Mouse (Mus musculus) R1 (cell line): ENCODE measurements around the gene Echs1.
"Not testable (repeated sequence)": the region's sequence is repeated elsewhere in the genome, so short reads cannot be mapped to it uniquely, and the experiment has no call there.

Experiments
- DNase-seq: peaks from one replicate; pipeline ENCODE4 v3.0.0-alpha.2; 2018; ENCODE audit warnings: low read depth, low spot score

Gene Echs1

DNA sequence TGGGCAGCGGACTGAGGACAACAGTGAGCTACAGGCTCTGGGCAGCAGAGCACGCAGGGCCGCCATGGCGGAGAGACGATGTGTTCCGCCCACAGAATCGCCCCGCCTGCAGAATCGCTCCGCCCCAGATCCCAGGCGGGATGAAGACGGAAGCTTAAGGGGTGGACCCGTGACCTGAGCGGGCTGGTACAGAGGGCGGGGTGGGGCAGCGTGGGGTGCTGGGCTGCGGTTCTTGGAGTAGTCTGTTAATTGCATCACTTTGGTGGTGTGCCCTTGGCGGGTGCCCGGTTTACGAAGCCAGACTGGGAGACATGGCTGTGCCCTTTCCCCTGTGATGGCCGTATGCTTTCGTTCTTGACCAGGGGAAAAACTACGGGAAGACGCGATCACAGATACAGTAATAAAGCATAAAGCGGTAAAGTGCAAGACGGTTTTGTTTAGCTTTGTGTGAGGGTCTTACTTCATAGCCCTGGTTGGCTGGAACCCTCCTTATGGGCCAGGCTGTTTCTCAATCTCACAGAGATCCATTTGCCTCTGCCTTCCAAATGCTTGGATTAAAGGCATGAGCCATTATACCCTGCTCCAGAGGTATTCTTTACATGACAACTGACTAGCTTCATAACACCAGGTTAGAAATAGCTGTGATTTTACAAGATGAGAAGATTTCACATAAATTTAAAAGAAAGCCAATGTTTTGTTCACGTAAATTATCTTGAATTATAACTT, at the start of gene Echs1:
Echs1 (minus strand) TSS at position 148 of the 726 bp plus-strand sequence.
- peak; percentile 91 for DNase-seq

DNA sequence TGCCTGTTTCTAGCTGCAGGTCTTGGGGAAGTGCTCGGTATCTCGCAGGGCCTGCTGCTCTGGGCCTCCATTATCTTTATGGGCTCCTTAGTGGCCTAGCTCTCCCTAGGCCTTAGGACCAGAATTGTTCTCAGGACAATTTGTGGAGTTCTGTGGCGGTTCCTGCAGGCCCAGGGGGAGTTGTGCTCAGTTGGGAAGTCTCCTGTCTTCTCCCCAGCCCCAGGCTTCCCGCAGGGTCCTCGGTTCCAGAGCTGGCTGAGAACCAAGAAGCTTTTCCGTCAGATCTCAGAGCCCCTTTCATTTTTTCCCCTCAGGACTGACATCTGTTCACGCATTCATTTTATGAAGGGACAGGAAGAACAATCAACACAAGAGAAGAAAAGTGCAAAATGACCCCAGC, 48.4 kb upstream of the Echs1 start, which contains the start of gene Olfr522:
Olfr522 (minus strand) TSS at position 101 of the 400 bp plus-strand sequence.
- DNase-seq, result no peak

DNA sequence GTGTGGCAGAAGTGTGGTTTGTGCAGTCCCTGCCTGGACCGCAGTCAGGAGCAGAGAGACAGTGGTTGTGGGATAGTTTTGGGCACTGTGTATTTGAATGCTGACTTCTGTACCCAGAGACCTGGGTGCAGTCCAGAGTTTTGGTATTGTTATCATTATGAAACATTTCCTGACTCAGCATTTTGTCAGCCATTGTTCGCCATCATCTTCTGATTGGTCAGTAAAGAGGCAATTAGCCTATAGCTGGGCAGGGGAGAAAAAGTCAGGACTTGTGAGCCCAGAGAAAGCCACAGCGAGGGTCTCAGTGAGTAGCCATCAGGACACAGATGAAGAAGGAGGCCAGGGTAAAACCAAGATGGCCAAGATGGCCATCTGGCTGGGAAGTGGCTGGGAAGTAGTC, 44.1 kb upstream of the Echs1 start:
- no peak for DNase-seq

DNA sequence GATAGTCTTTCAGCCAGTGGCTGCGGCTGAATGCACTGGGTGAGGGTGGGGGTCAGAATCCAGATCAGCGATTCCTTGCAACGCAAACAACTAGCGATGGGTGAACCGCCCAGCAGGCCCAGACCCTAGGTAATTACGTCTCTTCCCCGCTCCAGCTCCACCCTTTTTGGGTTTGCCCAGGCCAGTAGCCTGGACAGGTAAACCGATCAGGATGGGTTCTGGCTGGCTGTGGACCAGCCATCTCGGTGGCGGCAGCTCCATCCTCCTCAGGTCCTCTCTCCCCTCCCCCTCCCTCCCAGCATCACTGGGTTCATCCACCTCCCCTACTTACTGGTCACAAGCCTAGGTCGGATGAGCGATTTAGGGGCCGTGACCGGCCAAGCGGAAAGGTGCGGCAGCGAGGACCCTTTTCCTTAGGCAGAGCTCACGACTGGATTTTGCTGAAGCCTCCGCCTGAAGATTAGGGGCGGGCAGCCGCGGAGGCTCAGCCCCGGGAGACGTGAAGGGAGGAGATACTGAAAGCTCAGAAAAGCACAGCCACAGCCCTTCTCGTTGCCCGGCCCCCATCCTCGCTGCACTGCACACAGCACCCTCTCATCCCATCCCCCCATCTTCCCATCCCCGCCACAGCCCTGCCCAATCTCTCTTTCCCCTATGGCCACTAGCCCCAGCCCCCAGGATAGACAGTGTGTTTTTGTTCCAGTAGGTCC, 38.1 kb upstream of the Echs1 start, which contains the start of gene Sprn:
Sprn (minus strand) TSS at position 660 of the 710 bp plus-strand sequence.
- no peak for DNase-seq

DNA sequence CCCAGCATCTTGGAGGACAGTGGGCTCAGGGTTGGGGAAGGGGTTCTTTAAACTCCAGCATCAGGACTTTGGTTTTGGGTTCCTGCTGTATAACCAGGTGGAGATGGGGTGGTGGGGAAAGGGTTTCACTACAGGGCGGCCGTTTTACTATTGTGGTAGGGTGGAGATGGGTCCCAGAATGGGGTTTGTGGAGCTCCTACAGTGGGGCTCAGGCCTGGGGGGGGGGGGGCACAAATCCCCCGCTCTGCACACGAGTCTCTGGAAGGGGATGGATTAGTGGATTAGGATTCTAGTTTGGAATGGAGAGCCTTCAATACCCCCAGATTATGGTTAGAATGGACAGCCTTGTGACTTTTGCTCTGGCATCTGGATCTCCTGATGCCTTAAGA, 37.5 kb upstream of the Echs1 start:
- no peak for DNase-seq

DNA sequence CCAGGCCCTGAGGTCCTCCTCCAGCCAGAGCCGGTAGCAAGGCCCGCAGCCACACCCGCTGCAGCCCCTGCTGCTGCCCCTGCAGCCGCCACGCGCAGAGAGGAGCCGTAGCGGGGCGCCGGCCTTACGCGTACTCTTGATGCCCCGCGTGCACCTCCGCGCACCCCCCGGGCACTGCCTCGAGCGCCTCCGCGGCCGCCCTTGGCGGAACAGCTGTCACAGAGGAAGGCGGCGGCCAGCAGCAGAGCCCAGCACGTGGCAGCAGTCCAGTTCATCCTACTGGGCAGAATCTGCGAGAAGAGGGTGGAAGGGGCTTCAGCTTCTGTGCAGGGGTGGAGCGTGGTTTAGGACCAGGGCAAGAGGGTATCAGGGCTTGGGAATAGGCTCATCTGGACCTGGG, 37.1 kb upstream of the Echs1 start:
- DNase-seq, result peak; percentile 29

DNA sequence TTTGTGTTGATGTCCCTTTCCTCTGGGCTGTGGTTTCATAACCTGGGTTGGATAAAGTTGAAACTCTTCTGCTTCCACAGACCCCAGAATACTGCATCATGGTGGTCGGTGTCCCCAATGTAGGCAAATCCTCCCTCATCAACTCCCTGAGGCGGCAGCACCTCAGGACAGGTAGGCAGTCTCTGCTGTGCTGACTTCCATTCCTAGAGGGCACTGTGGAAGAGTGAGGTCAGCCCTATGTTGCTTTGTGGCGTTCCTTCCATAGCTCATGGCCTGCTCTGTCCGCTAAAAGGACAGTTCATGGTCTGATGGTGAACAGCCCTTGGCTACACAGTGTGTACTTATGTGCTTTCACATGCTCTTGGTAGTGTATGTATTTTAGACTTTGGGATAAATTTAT, 28.3 kb upstream of the Echs1 start:
- no peak for DNase-seq

DNA sequence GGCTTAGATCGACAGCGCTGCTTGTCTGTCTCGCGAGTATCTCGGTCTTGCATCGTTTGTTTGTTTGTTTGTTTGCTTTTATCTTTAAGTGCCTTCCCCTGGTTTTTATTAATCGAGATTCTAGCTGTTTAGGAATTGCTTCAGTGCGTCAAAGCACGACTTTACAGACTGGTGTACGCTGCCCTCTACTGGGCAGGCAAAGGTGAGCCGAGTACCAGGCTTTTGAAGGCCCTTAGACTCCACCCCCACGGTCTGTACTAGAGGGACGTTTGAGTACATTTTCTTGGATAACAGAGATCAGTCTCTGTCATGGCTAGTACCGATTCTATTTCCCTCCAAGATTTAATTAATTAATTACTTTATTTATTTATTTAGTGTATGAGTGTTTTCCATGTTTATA, 25.1 kb upstream of the Echs1 start:
- peak; percentile 77 for DNase-seq

DNA sequence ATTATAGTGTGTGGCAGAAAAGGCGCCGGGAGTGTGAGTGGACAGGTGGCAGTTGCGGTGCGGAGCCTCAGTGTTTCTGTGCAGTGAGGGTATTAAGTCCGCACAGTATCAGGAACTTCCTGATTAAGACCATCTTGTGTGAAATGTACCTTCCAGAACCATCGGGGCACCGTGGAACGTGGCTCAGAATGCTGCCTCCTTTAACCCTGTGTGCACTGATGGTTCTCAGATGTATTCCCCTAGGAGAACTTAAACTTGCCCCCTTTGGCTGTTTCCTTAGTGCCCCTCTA, 21.7 kb upstream of the Echs1 start:
- DNase-seq, result no peak

DNA sequence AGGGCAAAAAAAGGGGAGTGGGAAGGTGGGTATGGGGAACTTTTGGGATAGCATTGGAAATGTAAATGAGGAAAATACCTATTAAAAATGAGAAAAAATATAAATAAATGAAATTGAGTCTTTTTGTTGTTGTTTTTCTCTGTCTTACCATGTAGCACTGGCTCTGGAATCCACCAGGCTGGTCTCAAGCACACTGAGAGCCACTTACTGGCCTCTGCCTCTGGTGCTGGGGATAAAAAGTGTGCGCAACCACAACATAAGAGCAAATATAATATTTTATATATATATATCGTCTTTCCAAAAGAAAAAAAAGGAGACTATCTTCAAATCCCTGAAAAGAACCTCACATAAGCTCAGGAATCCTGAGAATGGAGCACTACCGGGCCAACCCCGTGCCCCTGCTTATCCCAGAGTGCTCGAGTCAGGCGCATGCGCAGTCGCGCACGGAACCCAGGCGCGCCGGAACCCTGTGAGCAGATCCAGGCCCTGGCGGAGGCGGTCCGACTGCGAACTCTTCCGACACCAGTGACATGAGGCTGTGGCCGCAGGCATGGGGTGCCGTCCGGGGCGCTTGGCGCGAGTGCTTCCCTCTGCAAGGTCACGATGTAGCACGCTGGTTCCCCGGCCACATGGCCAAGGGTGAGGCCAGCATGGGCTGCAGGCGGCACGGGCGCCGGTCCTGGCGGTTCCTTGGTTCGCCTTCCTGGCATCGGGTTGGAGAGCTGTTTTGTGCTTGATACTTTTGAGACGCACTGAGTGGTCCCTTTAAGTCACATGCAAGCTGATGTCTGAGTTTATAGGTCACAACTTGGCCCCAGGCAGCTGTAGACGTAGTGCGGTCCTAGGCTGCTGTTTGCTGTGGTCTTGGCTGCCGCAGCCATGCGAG, 21.1 kb upstream of the Echs1 start, which contains the start of gene Mtg1:
Mtg1 (plus strand) TSS at position 430 of the 886 bp plus-strand sequence.
- peak; percentile 96 for DNase-seq

DNA sequence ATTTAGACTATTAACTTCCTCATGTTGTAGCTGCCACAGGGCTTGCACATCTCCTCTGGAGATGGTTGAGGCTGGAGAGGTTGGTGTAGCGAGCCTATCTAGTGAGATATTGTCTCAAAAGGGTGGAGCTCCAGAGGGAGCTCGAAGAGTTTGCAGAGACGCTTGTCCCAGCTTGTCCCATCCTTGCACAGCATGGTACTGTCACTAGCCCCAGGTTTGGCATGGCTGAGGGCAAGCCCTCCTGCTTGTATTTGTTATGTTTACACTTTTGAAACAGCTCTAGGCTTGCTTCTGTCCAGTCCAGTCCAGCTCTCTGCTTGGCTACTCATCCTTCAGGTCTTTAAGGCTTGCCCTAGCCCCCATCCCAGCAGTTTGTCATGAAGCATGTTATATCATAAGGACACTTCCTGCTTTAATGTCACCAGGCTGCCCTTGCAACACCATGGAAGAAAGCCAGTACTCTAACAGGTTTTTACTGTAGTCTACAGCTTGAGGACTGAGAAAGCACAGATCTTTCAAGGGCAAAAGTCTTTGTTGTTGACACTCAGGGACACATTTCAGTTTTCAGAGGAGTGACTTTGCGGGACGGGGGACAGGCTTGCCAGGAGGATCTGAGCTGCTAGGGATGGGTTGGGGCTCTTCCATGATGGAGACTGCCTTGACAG, 19.0 kb upstream of the Echs1 start:
- DNase-seq, result no peak

DNA sequence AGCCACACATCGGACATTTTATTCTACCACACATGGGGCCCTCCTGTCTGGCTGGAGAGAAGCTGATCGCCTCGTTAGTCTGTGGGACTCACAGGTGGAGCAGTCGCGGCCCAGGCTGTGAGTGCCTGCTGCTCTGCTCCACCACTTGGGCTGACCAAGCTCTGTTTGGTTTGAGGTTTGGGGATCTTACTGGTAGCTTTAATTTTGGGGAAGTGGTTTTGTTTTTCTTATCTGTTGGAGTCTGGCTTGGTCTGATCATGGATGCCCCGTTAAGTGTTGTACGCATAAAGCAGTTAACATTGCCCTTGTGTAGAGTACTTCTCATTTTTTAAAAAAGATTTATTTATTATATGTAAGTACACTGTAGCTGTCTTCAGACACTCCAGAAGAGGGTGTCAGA, 17.8 kb upstream of the Echs1 start:
- not testable (repeated sequence) for DNase-seq

DNA sequence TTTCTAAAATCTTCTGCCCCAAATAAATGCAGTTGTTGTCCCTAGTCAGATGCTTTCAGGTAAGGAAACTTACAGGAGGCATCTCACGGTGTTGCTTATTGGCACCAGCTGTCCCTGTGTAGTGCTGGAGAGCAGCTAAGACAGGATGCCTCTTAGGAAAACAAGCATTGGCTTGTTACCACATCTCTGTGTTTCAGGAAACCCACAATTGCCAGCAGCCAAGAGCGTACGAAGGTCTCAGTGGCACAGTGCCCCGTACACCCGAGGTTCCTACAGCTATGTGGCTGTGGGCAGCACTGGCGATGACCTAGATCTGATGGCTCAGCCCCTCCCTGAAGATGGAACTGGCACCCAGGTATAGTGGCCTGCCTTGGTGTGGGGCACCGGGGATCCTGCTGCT, 15.9 kb upstream of the Echs1 start:
- not testable (repeated sequence) for DNase-seq

DNA sequence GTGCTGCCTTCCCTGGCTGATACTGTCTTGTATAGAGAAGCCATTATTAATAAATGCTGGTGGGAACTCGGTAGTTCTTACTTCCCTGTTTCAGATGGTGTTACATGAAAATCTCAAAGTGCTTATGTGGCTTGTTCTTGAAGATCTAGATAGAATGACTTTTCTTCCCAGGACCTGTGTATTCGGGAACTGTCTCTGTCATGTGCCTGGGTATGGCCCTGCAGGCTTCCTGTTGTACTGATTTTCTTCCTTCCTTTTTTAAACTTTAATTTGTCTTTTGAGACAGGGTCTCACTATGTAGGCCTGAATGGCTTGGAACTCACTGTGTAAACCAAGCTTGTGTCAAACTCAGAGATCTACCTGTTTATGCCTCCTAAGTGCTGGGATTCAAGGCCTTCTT, 11.6 kb upstream of the Echs1 start:
- no peak for DNase-seq

DNA sequence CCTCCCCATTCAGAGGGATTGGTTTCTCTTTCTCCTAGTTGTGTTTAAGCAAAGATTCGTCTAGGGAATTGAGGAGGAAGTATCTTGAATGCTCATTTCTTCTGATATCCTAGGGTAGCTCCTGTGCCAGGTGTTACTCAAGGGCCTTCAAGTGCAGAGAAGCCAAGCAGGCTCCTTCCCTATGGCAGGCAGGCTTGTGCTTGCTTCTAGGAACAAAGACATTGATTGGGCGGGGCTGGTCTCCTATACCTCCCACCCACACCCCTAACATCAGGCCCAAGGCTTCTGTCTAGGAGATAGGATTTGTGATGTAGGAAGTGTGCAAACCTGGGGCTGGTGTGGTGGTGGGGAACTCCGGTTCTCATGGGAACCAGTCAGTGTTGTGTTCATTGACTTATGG, 10.7 kb upstream of the Echs1 start:
- peak; percentile 20 for DNase-seq

DNA sequence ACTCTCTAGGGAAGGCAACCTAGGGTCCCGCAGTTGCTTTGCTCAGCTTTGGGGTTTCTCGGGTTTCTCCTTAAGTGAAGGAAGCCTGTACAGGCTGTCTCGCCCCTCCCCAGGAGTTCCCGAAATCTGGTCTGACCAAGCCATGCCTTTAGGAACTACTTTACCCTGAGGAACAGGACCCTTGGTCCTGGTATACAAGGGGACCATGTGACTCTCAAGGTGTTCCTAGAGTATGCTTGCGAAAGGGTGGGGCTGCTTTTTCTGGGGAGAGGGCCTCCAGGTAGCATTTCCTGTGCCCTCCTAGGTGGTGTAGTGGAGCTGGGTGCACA, 9.7 kb upstream of the Echs1 start:
- no peak for DNase-seq

DNA sequence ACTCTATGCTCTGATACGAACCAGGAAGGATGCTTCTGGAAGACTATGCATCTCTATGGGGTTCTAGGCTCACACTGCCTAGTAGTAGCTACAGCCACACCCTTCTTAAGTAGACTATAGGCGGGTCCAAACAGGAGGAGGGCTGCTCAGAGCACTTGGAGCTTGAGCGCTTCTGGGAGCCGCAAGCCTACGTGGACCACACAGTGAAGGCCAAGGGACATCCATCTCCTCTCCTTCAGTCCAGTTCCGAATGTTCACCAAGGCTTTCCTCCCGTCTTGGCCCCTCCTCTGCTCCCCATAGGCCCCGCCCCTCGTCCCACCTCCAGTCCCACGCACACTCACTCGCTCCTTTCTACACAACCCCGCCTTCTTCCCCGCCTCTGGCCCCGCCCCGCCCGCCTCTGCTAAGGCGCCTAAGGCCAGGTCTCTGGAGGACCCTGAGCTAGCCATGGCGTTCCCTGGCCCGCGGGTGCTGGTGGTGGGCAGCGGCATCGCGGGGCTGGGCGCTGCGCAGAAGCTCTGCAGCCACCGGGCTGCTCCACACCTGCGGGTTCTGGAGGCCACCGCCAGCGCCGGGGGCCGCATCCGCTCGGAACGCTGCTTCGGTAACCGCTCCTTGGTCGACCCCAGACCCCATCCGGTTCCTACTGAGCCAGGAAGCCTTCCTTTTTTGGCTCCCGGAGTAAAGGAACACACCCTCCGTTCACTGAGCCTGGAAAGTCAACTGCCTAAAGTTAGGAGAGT, 9.2 kb upstream of the Echs1 start:
- DNase-seq, result peak; percentile 93

DNA sequence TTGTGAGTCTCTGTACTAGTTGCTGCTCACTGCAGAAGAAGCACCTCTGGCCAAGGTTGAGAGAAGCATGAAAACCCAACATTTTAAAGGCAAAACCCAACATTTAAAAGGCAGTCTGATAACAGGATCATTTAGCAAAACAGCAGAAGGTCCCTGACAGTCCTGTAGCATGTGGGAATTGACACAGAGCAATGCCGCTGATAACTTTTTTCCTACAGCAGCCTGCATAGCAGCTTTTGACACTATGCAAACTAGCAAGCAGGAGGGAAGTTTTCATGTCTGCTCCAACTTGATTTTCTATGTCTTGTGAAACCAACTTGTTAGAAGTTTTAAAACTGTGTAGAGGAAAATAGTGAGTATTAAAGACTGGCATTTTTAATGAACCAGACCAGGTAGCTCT, 8.1 kb upstream of the Echs1 start:
- DNase-seq, result no peak

DNA sequence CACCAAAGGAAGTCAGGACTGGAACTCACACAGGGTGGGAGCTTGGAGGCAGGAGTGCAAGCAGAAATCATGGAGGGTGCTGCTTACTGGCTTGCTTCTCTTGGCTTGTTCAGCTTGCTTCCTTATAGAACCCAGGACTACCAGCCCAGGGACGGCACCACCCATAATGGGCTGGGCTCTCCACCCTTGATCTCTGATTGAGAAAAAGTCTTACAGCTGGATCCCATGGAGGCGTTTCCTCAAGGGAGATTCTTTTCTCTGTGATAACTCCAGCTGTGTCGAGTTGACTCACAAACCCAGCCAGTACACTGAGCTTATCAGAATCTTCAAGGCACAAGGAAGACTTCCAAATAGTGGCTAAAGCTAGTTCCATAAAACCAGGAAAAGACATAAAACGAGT, 6.5 kb upstream of the Echs1 start:
- DNase-seq, result peak; percentile 44

DNA sequence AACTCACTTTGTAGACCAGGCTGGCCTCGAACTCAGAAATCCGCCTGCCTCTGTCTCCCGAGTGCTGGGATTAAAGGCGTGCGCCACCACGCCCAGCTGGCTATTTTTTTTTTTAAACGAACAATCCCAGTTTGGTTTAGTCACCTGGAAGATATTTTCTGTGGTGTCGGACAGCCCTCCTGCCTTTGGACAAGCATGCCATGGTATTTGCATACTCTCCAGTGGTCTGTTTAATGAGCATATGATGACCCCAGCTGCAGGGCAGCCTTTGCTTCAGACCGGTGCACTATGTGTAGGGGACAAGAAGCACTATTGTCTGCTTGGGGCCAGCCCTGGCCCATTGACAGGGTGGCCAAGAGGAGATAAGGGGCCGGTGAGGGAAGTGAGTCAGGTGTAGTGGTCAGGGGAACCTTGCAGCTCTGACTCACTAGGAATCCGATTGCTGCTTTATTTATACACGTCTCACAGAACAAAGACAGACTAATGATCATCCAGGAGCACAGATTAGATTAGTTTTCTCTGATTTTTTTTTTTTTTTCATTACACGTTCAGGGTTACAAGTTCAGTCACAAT, 5.1 kb upstream of the Echs1 start:
- no peak for DNase-seq

DNA sequence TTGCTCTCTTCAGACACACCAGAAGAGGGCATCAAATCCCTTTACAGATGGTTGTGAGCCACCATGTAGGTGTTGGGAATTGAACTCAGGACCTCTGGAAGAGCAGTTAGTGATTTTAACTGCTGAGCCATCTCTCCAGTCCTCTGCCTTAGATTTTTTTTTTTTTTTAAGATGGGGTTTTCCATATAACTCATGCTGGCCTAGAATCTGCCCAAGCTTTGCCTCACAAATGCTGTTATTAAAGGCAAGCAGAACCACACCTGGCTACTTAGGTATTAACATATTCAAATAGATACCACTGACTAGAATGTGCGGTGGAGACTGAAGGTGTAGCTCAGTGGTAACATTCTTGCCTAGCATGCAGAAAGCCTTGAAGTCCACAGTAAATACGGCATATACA, 4.2 kb upstream of the Echs1 start:
- no peak for DNase-seq
